Mouse (Mus musculus) telencephalon, adult 2 months (tissue): ENCODE measurements around the gene Olfr1393.
"Not testable (repeated sequence)": the region's sequence is repeated elsewhere in the genome, so short reads cannot be mapped to it uniquely, and the experiment has no call there.

Experiments used
- DNase-seq: peaks from one replicate; pipeline ENCODE4 v3.0.0-alpha.2; 2011; ENCODE audit warnings: low read depth, low spot score

The Olfr1393 gene

GRCm38 (mm10) chr11:49251380-49251761 is 26.7 kb upstream of the Olfr1393 start:
- DNase-seq: no peak

DNA sequence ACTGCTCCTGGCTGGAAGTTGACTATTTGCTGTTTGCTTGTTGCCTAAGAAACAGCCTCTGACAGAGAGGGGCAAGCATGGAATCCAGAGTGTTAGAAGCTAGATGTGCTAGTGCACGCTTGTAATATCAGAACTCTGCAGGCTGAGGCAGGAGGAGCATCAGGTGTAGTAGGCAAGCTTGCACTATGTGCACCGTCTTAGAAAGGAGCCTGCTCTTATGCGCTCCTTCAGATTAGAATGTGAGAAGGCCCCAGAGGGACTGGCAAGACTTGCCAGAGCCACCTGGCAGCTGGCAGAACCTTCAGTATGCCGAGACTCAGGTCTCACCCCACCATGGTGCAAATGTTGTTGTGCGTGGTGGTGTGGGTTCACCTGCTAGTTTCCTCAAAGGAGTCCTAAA is 26.1 kb upstream of the Olfr1393 start:
- no peak for DNase-seq

- DNase-seq: no peak
Observed at GRCm38 (mm10) chr11:49253035-49253434, 25.1 kb upstream of the Olfr1393 start.

- DNase-seq: no peak
Observed at GRCm38 (mm10) chr11:49259296-49259695, 18.8 kb upstream of the Olfr1393 start.

DNA sequence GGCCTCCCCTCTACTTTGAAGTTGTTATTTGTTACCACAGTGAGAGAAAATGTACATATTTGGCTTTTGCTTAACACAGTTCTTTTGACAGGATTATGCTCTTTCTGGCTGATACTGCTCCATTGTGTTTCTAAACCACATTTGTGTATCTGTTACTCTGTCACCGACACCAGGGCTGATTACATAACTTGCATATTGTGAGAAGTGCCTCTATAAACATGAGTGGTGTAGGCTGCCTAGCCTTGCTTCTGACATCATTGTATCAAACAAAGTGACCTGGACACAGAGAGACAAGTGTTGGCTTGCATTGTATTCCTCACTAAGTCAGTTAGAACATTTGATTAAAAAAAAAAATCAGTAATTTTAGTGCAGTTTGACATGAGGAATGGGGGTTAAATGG is 18.3 kb upstream of the Olfr1393 start:
- DNase-seq: no peak

DNA sequence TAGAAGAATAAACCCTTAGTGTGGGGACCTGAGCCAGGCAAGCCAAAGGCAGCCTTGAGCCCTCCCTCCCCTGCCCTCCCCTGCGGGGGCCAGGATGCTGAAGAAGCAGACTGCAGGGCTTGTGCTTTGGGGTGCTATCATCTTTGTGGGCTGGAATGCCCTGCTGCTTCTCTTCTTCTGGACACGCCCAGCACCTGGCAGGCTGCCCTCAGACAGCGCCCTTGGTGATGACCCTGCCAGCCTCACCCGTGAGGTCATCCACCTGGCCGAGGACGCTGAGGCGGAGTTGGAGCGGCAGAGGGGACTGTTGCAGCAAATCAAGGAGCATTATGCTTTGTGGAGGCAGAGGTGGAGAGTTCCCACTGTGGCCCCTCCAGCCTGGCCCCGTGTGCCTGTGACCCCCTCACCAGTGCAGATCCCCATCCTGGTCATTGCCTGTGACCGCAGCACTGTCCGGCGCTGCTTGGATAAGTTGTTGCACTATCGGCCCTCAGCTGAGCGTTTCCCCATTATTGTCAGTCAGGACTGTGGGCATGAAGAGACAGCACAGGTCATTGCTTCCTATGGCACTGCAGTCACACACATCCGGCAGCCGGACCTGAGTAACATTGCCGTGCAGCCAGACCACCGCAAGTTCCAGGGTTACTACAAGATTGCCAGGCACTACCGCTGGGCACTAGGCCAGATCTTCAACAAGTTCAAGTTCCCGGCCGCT is 17.3 kb upstream of the Olfr1393 start:
- no peak for DNase-seq

DNA sequence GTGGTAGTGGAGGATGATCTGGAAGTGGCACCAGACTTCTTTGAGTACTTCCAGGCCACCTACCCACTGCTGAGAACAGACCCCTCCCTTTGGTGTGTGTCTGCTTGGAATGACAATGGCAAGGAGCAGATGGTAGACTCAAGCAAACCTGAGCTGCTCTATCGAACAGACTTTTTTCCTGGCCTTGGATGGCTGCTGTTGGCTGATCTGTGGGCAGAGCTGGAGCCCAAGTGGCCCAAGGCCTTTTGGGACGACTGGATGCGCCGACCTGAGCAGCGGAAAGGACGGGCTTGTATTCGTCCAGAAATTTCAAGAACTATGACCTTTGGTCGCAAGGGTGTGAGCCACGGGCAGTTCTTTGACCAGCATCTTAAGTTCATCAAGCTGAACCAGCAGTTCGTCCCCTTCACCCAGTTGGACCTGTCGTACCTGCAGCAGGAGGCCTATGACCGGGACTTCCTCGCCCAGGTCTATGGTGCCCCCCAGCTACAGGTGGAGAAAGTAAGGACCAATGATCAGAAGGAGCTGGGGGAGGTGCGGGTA is 16.7 kb upstream of the Olfr1393 start:
- DNase-seq: no peak

DNA sequence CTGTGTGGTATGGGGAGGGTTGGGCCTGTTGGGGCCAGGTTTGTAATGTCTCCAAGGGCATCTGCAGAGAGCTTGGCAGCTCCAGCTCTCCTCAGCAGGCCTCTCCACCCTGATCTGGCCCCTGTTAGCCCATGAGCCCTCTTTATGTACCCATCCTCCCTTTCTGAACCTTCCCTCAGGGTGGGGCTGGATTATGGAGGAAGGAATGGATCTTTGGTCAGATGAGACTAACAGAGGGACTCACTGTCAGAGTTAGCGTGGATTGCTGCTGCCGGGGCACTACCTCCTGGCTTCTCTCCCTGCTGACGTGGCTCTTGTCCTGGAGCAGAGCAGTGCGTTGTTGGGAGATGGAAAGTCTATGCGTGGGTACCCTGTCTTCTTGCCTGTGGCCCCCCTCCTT is 15.8 kb upstream of the Olfr1393 start:
- DNase-seq: no peak

DNA sequence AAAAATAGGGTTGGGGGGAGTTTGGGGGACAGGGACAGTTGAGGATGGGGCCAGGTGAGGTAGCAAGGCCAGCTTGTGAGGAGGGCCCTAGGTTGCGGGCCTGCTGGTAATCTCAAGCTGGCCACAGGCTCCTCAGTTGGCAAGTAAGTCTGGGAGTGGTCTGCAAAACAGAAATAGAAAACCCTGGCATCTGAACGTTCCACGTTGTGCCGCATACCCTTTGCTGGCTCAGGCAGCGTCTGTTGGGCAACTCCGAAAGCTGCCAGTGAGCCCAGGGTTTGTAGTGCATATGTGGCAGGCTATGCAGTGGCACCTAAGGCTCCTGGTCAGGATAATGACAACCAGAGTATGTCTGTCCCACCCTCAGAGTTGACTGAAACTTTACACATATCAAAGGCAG is 15.0 kb upstream of the Olfr1393 start:
- no peak for DNase-seq

- no peak for DNase-seq
Observed at GRCm38 (mm10) chr11:49264081-49264480, 14.0 kb upstream of the Olfr1393 start.

- no peak for DNase-seq
Observed at GRCm38 (mm10) chr11:49264622-49265021, 13.5 kb upstream of the Olfr1393 start.

DNA sequence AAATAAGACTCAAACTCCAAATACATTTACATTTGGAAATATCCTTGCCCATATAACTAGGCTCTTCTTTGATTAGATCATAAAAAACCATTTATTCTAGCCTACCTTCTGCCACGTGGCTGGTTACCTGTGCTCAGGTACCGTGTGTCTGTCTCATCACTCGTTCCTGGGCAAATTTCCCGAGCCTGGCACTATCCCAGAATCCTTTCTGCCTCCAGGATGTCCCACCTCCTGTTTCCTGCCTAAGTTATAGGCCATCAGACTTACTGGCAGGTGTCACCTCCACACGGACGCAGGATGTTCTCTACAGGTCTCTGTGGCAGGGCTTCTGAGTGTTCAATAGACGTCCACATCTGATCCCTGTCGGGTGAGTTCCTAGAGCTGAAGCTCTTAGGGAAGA is 13.0 kb upstream of the Olfr1393 start:
- DNase-seq: no peak

DNA sequence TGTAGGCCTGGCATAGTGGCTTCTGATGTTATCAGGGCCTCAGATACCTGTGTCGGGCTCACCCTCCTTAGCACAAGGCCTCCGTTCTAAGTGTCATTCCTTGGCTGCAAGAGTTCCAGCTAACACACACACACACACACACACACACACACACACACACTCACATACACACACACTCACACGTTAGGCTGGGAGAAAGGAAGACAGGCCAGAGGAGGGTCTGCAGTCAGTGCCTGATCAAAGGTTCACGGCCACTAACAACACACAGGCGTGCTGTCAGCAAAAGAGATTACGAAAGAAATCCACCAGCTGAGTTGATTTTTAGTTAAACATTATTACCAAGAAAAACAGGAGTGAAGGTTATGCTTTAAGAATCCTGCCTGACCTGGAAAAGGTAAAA is 11.4 kb upstream of the Olfr1393 start:
- no peak for DNase-seq

DNA sequence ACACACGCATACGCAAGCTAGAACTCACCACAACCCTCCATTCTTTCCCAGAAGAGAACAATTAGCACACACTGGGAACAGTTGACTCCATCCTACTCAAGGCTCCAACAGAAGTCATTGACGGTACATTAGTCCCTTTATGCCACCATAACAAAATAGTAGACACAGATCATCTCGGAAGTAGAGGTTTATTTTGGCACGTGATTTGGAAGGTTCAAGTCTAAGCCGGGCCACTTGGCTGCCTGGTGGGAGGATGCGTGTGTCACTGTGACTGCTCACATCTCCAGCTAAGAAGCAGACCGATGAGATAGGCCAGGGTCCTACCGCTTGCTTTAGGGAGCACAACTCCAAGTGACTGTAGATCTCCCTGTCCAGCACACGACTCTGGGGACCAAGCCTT is 10.8 kb upstream of the Olfr1393 start:
- DNase-seq: no peak

DNA sequence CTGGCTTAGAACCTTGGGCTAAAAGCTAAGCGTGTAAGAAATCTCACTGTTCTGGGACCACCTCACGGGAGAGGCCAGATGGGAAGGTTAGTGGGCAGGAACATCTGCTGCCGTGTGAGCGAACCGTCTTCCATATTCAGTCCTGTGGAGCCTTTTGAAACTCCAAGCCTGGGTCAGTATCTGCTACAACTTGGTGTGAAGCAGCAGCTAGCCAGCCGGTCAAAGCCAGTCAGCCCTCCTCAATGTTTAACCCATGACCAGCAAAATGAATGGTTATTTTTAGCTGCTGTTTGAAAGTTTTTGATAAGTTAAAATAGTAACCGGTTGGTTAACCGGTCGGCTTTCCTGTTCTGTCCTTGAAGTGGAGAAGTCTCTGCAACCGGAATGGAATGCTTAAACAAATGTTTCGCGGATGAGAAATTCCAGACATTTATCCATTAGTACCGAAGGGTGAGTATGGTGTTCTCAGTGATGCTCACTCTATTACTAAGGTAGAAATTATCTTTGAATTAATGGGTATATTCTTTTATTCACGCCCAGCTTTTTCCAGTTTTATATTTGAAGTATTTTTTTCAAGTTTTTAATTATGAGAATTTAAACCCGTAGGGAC is 10.0 kb upstream of the Olfr1393 start:
- no peak for DNase-seq

- no peak for DNase-seq
Observed at GRCm38 (mm10) chr11:49269761-49270160, 8.3 kb upstream of the Olfr1393 start.

DNA sequence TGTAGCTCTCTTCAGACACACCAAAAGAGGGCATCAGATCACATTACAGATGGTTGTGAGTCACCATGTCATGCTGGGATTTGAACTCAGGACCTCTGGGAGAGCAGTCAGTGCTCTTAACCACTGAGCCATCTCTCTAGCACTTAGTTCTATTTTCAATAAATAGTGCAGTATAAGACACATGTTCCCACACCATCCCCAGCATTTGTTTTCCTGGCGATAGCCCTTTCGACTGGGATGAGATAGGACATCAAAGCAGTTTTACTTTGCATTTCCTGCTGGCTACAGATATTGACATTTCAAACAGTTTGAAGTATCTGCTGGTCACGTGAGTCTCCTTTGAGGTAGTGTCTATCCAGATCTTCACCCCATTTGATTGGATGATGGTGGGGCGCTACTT is 7.7 kb upstream of the Olfr1393 start:
- no peak for DNase-seq

DNA sequence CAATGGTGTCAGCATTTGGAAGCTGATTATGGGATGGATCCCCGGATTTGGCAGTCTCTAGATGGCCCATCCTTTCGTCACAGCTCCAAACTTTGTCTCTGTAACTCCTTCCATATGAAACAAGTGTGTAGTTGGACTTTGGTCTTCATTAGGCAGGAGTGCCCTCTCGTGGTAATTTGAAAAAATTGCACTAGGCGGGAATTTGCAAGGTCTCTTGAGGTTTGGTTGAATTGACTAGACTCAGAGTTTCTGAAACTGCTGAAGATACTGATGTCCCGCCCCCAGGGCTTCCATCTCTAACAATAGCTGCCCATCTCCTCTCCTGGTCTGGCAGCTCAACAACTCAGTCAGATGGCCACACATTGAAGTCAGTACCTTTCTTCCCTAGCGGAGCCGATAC is 6.8 kb upstream of the Olfr1393 start:
- no peak for DNase-seq

GRCm38 (mm10) chr11:49273834-49274519 is 4.1 kb upstream of the Olfr1393 start:
- no peak for DNase-seq

DNA sequence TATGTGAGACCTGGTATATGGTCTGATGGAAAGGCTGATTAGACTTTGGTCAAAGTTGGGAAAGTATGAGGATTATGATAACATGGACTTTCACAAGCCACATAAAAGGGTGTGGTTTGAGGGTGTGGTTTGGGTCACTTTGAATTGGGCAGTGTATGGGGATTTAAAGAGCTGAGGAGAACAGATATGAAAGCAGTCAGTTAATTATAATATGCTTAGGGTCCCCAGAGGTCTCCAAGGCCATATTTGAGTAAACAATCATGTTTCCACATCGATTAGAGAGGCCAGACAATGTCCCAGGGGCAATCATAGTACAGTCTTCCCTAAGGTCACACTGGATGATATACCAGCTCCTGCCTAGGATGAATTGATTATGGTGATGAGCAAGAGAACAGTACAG is 6.9 kb downstream of the Olfr1393 start, which contains the start of gene Olfr1392:
TSS of gene Olfr1392 (plus strand) at position 301 of the 400 bp plus-strand sequence.
- not testable (repeated sequence) for DNase-seq

DNA sequence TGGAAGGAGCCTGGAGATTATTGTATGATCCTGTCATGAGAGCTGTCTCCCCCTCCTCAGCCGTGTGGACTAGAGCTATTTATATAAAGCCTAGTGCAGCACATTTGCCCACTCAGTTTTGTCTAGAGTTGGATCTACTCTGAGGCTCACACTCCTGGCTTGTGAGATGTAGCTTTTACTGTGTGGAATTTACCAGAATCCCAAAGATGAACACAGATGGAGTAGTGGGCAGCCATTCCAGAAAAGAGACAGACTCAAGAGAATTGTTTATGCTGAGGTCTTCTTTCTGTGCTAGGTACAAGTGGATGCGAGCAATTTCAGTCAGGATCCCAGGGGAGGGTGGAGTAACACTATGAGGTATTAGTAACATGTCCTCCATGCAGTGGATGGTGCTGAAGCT is 9.1 kb downstream of the Olfr1393 start:
- DNase-seq: peak; percentile 68

- peak; percentile 69 for DNase-seq
Observed at GRCm38 (mm10) chr11:49292777-49293176, 14.7 kb downstream of the Olfr1393 start.

DNA sequence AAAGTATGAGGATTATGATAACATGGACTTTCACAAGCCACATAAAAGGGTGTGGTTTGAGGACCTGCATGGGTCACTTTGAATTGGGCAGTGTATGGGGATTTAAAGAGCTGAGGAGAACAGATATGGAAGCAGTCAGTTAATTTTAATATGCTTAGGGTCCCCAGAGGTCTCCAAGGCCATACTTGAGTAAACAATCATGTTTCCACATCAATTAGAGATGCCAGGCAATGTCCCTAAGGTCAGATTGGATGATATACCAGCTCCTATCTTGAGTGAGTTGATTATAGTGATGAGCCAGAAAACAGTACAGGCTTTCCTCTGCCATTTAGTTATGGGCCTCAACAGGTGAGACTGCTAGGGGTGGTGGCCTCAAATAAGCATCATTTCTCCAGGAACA is 26.3 kb downstream of the Olfr1393 start, which contains the start of gene Olfr10:
TSS of gene Olfr10 (plus strand) at position 301 of the 400 bp plus-strand sequence.
- no peak for DNase-seq
